Mouse (Mus musculus): Measurements from ENCODE around the gene Hmgb1. TPM values are rescaled to one million over a fixed set of nuclear protein-coding genes. Genes with fewer than 3 reads are reported as not detected.

Gene Hmgb1
- polyA plus RNA-seq, 1 experiment = 88.6 TPM

DNA sequence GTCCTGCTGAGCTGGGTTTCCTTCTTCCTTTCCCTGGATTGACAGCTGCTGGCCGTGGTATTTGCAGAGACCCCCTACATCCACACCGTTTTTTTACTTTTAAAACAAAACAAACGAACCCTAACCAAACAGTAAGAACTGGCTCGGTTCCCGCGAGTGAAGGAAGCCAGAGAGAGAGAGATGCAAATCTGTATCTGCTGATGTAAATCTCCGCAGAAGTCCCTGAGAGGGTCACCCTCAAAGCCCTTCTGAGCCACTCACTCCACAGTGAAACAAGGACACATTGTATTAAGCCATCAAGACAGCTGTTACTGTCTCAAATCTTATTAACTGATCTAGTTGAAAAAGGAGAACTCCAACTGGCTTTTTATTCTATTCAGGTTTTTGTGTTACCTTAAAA is 40.4 kb upstream of the Hmgb1 start:
- Histone ChIP-seq H3K79me2 (ENCODE audit: control insufficient read depth, insufficient read depth) (no peaks in the 10 kb centered on the region), H3K36me3 (ENCODE audit: control insufficient read depth, insufficient read depth) (no peaks in the 10 kb centered on the region), H3ac (ENCODE audit: control insufficient read depth, insufficient read length) (no peak overlapping the region), H3K27me3 (ENCODE audit: control insufficient read depth, insufficient read depth, insufficient read length) (no peaks in the 10 kb centered on the region), H3K4me3 (no peak overlapping the region), H3K4me2 (ENCODE audit: low read depth) (no peak overlapping the region)
- TF ChIP-seq TCF3 (IDR thresholded peaks at IDR 0.05; ENCODE audit: insufficient read length, low read depth) = no peak
- TF ChIP-seq POLR2AphosphoS2 (IDR thresholded peaks at IDR 0.05; ENCODE audit: insufficient read length, low read depth) = no peak
- TF ChIP-seq MYOD1 (IDR thresholded peaks at IDR 0.05; ENCODE audit: control insufficient read depth in 1 of 3, insufficient read length in 2 of 3, low read depth in 2 of 3) = no peak
- no peak for TF ChIP-seq TCF12 (IDR thresholded peaks at IDR 0.05; ENCODE audit: insufficient read depth, poor library complexity, severe bottlenecking)

DNA sequence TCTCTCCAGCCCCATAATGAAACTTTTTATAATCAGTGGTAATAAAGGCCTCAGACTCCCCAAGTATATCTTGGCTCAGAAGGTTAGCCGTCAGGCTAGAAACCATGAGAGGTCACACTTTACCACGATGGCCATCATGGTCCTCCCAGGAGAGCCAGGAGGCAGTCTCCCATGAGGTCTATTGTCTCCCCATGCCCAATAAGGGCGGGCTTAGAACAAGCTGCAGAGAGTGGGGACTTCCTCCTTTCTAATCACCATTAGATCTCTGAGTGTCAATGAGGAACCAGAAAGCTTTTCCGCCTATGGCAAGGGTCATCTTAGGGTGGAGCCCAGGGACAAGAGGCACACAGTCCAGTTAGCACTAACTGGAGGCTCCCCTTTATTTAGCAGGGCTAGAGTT is 37.1 kb upstream of the Hmgb1 start:
- Histone ChIP-seq H3K4me2 (ENCODE audit: low read depth) (no peak overlapping the region), H3K27me3 (ENCODE audit: control insufficient read depth, insufficient read depth, insufficient read length) (no peaks in the 10 kb centered on the region), H3K79me2 (ENCODE audit: control insufficient read depth, insufficient read depth) (no peaks in the 10 kb centered on the region), H3K4me3 (no peak overlapping the region), H3K36me3 (ENCODE audit: control insufficient read depth, insufficient read depth) (peaks cover 4% of the 10 kb centered on the region), H3ac (ENCODE audit: control insufficient read depth, insufficient read length) (no peak overlapping the region)
- TF ChIP-seq MAX (IDR thresholded peaks at IDR 0.05; ENCODE audit: low read depth) (no peak), TCF3 (IDR thresholded peaks at IDR 0.05; ENCODE audit: insufficient read length, low read depth) (no peak), MYOG (IDR thresholded peaks at IDR 0.05; ENCODE audit: control insufficient read depth in 1 of 3, insufficient read depth in 1 of 3, insufficient read length in 2 of 3, low read depth in 2 of 3) (no peak), REST (IDR thresholded peaks at IDR 0.05; ENCODE audit: insufficient read depth, insufficient read length) (no peak), TCF12 (IDR thresholded peaks at IDR 0.05; ENCODE audit: insufficient read depth, poor library complexity, severe bottlenecking) (no peak), USF1 (IDR thresholded peaks at IDR 0.05; ENCODE audit: low read depth) (no peak), MYOD1 (IDR thresholded peaks at IDR 0.05; ENCODE audit: control insufficient read depth in 1 of 3, insufficient read length in 2 of 3, low read depth in 2 of 3) (no peak), E2F4 (IDR thresholded peaks at IDR 0.05; ENCODE audit: insufficient read depth) (no peak), POLR2AphosphoS2 (IDR thresholded peaks at IDR 0.05; ENCODE audit: insufficient read length, low read depth) (no peak)

DNA sequence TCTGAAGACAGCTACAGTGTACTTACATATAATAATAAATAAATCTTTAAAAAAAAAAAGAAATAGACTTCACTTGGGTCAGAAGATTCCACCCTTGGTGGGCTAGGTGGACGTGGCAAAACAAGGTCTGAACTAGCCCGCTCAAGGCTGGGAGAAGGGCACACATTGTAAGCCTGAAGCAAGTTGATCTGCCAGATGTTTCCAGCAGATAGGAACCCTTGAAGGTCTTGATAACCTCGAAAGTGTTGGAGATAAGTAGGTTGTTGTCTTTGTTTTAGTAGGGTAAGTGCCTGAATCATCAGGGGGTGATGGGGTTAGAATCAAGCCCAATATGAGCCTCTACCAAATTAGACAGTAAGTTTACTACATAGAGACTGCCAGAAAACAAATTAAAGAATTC is 35.2 kb upstream of the Hmgb1 start:
- Histone ChIP-seq H3ac (ENCODE audit: control insufficient read depth, insufficient read length) (no peak overlapping the region), H3K4me3 (no peak overlapping the region), H3K27me3 (ENCODE audit: control insufficient read depth, insufficient read depth, insufficient read length) (no peaks in the 10 kb centered on the region), H3K79me2 (ENCODE audit: control insufficient read depth, insufficient read depth) (no peaks in the 10 kb centered on the region), H3K36me3 (ENCODE audit: control insufficient read depth, insufficient read depth) (peaks cover 14% of the 10 kb centered on the region), H3K4me2 (ENCODE audit: low read depth) (no peak overlapping the region)
- TF ChIP-seq REST (IDR thresholded peaks at IDR 0.05; ENCODE audit: insufficient read depth, insufficient read length) (no peak), POLR2AphosphoS2 (IDR thresholded peaks at IDR 0.05; ENCODE audit: insufficient read length, low read depth) (no peak), E2F4 (IDR thresholded peaks at IDR 0.05; ENCODE audit: insufficient read depth) (no peak), SRF (IDR thresholded peaks at IDR 0.05; ENCODE audit: control insufficient read depth, insufficient read length, low read depth) (no peak), POLR2A (IDR thresholded peaks at IDR 0.05; ENCODE audit: insufficient read length, low read depth) (no peak), MYOG (IDR thresholded peaks at IDR 0.05; ENCODE audit: control insufficient read depth in 1 of 3, insufficient read depth in 1 of 3, insufficient read length in 2 of 3, low read depth in 2 of 3) (no peak), TCF12 (IDR thresholded peaks at IDR 0.05; ENCODE audit: insufficient read depth, poor library complexity, severe bottlenecking) (no peak), USF1 (IDR thresholded peaks at IDR 0.05; ENCODE audit: low read depth) (no peak), TCF3 (IDR thresholded peaks at IDR 0.05; ENCODE audit: insufficient read length, low read depth) (no peak)

DNA sequence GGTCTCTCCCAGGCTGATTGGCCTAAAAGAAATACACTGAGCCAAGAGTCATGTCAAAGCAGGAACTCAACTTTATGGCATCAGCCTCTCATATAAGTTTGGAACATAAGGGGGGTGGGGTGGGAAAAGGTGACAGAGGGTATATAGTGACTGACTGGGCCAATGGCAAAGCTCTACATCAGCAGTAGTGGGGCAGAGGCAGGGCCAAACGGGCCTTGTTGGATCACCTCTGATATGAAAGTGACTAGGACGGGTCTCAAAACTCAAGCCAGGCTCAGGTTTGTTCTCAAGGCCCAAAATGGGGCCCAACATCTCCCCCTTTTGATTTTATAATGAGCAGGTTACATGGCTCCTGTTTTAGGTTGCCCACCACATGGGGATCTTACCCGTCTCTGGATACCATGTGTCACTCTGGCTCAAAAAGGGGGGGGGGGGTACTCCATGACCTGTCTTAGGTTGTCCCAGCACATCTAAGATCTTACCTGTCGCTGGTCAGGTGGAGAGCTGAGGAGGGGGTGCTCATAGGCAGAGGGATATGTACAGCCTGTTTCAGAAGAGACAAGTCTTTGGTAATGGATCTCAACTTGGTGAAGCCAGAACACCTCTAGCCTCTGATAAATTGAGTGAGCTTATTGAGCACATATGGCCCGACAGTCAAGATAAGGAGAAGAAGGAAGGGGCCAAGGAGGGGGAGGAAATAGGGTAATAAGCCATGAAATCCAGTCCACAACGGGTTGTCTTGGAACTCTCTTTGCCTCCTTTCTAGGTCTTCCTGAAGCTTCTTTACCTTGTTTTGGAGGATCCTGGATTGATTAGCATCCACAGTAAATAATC is 33.5 kb upstream of the Hmgb1 start:
- Histone ChIP-seq H3K4me3 (no peak overlapping the region), H3ac (ENCODE audit: control insufficient read depth, insufficient read length) (no peak overlapping the region), H3K79me2 (ENCODE audit: control insufficient read depth, insufficient read depth) (no peaks in the 10 kb centered on the region), H3K36me3 (ENCODE audit: control insufficient read depth, insufficient read depth) (peaks cover 24% of the 10 kb centered on the region), H3K27me3 (ENCODE audit: control insufficient read depth, insufficient read depth, insufficient read length) (no peaks in the 10 kb centered on the region), H3K4me2 (ENCODE audit: low read depth) (no peak overlapping the region)
- TF ChIP-seq USF1 (IDR thresholded peaks at IDR 0.05; ENCODE audit: low read depth) (no peak), MAX (IDR thresholded peaks at IDR 0.05; ENCODE audit: low read depth) (no peak), CEBPB (IDR thresholded peaks at IDR 0.05; ENCODE audit: insufficient read depth, poor library complexity, severe bottlenecking) (no peak)

DNA sequence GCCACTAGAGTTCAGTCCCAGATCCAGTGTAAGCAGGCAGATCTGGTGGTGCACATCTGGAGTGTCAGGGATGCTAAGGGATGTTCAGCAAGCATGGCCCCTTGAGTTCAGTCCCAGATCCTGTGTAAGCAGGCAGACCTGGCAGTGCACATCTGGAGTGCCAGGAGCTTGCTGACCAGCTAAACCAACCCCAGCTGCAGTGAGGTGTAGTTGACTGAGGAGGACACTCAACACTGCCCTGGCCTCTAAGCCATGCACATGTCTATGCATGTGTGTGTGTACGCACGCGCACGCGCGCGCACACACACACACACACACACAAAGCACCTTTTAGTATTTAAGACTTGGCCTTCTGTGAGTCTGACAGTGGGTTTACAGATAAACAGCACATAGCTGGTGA is 31.3 kb upstream of the Hmgb1 start:
- no peak overlapping the region for H3K4me3 ChIP-seq
- TF ChIP-seq CEBPB (IDR thresholded peaks at IDR 0.05; ENCODE audit: insufficient read depth, poor library complexity, severe bottlenecking) (no peak), POLR2AphosphoS2 (IDR thresholded peaks at IDR 0.05; ENCODE audit: insufficient read length, low read depth) (no peak), E2F4 (IDR thresholded peaks at IDR 0.05; ENCODE audit: insufficient read depth) (no peak), MYOD1 (IDR thresholded peaks at IDR 0.05; ENCODE audit: control insufficient read depth in 1 of 3, insufficient read length in 2 of 3, low read depth in 2 of 3) (no peak), TCF3 (IDR thresholded peaks at IDR 0.05; ENCODE audit: insufficient read length, low read depth) (no peak), REST (IDR thresholded peaks at IDR 0.05; ENCODE audit: insufficient read depth, insufficient read length) (no peak), MYOG (IDR thresholded peaks at IDR 0.05; ENCODE audit: control insufficient read depth in 1 of 3, insufficient read depth in 1 of 3, insufficient read length in 2 of 3, low read depth in 2 of 3) (no peak), MAX (IDR thresholded peaks at IDR 0.05; ENCODE audit: low read depth) (no peak), SRF (IDR thresholded peaks at IDR 0.05; ENCODE audit: control insufficient read depth, insufficient read length, low read depth) (no peak), POLR2A (IDR thresholded peaks at IDR 0.05; ENCODE audit: insufficient read length, low read depth) (no peak), TCF12 (IDR thresholded peaks at IDR 0.05; ENCODE audit: insufficient read depth, poor library complexity, severe bottlenecking) (no peak), USF1 (IDR thresholded peaks at IDR 0.05; ENCODE audit: low read depth) (no peak)
- peaks cover 43% of the 10 kb centered on the region for H3K36me3 ChIP-seq (ENCODE audit: control insufficient read depth, insufficient read depth)
- no peak overlapping the region for H3K4me2 ChIP-seq (ENCODE audit: low read depth)
- H3K79me2 ChIP-seq (ENCODE audit: control insufficient read depth, insufficient read depth) = no peaks in the 10 kb centered on the region
- no peak overlapping the region for H3ac ChIP-seq (ENCODE audit: control insufficient read depth, insufficient read length)
- H3K27me3 ChIP-seq (ENCODE audit: control insufficient read depth, insufficient read depth, insufficient read length) = no peaks in the 10 kb centered on the region
